Mouse (Mus musculus): ENCODE measurements around the gene Tpsb2. TPM values are rescaled to one million over a fixed set of nuclear protein-coding genes. Genes with fewer than 3 reads are reported as not detected.

The Tpsb2 gene
- polyA plus RNA-seq, 1 experiment: 4.3 TPM

DNA sequence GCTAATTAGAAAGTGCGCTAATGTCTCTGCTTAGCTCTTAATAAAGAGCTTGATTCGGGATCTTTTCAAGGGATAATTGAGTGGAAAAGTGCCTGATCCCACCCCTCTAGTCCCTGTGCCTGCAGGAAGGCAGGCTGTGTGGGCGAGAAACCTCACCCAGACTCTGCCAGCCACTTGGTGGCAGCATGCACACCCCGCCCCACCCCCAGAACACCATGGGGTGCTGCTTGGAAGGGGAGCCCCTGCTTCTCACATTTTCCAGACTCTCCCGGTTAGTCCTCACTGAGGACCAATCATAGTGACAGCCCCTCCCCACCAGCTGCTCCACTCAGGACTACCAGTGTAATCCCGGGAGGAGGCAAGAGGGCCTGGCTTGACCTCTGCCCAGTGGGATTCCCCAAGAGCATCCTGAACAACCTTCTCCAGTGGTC is 39.9 kb downstream of the Tpsb2 start:
- DNase-seq (ENCODE audit: low read depth): no peak

GRCm38 (mm10) chr17:25407352-25407751 is 41.2 kb downstream of the Tpsb2 start:
- no peak for DNase-seq (ENCODE audit: low read depth)

GRCm38 (mm10) chr17:25408302-25408999 is 42.3 kb downstream of the Tpsb2 start:
- DNase-seq (ENCODE audit: low read depth): no peak

- no peak for DNase-seq (ENCODE audit: low read depth)
Observed at GRCm38 (mm10) chr17:25409621-25410020, 43.5 kb downstream of the Tpsb2 start.

DNA sequence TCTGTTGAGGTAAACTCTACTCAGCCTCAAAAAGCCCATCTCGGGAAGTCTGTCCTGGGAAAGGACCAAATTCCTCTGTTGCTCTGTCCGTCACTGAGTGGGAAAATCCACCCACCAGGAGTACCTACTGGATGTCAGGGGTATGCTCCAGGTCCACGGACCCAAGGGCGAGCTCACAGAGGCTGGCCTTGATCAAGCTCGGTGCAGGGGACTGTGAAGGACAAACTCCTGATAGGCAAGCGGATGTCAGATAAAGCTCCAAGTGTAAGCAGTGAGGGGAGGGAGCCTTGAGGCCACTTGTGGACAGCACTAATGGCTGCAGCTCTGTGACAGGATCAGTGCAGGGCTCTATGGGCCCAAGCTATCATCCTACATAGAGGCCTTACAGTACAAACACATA is 44.1 kb downstream of the Tpsb2 start:
- no peak for DNase-seq (ENCODE audit: low read depth)

DNA sequence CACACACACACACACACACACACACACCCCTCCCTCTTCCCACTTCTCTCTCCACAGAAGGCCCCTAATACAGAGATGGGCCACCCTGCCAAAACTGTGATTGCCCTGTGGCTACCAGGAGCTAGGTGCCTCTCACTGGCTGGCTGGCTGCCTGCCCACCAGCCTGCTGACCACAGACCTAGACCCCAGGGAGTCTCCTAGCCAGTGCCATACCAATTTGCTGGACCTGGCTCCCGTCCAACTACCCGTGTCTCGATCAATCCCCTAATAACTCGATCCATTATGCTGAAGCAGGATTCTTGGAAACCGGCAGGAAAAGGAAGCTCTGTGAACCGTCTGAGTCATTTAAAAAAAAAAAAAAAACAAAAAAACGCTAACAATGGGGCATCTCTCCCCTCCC is 44.7 kb downstream of the Tpsb2 start:
- no peak for DNase-seq (ENCODE audit: low read depth)

DNA sequence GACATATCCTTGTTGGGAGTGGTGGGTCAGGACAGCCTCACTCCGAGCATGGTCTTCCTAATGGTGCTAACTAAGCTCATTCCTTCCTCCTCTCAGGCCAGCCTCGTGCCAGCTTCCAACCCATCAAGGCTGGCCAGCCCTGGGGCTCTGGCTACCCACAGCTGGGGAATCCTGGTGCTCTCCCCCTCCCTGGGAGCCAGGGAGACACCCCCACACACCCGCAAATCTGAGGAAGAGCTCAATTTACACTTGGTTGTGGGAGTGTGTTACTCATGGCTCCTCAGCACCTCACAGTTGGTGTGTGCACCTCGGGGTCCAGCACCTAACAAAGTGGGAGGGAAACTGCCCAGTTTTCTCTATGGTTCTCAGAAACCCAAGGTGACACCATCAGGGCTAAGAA is 45.1 kb downstream of the Tpsb2 start:
- DNase-seq (ENCODE audit: low read depth): no peak

DNA sequence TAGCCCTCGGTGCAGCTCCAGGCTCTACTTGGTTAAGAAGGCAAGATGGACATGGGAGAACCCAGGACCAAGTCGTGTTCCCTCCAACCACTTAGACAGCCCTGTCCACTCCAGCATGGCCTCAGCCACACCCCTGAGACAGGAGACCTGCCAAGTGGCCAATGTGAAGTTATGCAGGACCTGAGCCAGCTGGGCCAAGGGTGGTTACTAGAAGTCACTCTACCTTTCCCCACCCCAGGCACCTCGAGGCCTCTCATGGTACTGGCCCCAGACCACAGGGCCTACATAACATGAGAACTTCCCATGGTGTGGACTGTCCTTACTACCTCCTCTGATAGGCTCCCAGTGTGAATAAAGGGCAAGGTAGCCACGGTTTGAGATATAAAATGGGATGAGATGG is 48.1 kb downstream of the Tpsb2 start:
- DNase-seq (ENCODE audit: low read depth): no peak

DNA sequence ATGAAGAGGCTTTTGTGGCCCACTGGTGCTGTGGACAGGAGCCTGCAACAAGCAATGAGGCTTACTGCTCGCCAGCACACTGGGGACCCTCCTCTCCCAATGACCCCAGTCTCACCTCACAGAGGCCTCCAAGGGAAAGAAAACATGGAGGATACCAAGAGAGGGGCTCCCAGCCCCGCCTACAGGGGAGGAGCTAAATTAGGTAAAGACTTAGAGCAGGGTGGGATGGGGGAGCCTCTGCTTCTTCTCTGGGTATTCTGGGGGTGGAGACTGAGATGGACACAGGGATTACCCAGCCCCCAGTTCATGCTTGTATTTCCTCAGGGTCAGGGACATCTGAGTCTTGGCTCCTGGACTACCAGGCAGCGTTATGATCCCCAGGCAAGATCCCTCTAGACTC is 48.8 kb downstream of the Tpsb2 start:
- DNase-seq (ENCODE audit: low read depth): no peak

- DNase-seq (ENCODE audit: low read depth): no peak
Observed at GRCm38 (mm10) chr17:25415421-25415913, 49.4 kb downstream of the Tpsb2 start.

DNA sequence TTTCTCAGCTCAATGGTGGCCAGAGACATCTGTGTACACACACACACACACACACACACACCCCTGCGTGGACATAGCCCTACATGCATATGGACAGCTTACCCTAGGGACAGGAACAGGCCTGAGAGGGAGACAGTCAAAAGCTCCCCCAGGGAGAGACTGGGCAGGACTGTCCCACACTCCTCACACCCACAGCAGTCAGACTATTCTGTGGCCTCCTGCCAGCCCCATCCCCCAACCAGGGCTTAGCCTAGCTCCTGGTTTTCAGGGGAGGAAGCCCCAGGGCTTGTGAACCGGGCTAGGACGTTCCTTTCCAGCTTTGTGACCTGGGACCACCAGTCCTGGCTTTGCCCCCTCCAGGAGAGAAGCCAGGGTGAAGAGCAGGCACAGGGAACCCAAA is 50.1 kb downstream of the Tpsb2 start:
- DNase-seq (ENCODE audit: low read depth): no peak

GRCm38 (mm10) chr17:25417990-25418389 is 51.9 kb downstream of the Tpsb2 start:
- no peak for DNase-seq (ENCODE audit: low read depth)

Other genes with a start within 250 kb of the Tpsb2 start
- gene Ptx4, start 245.5 kb upstream of the Tpsb2 start, polyA plus RNA-seq (2012; rRNA removed): 0.15 and 0.18 TPM in 2 replicates
- 82.7 and 93.5 TPM in 2 replicates for gene Clcn7, start 232.9 kb upstream of the Tpsb2 start, polyA plus RNA-seq (2012; rRNA removed)
- 0.04 TPM in 1 of 2 replicates, not detected in the other for gene Ccdc154, start 203.8 kb upstream of the Tpsb2 start, polyA plus RNA-seq (2012; rRNA removed)
- gene Gm38655, start 190.8 kb upstream of the Tpsb2 start, polyA plus RNA-seq (2012; rRNA removed): 0.24 and 0.57 TPM in 2 replicates
- gene BC003965, start 181.8 kb upstream of the Tpsb2 start, polyA plus RNA-seq (2012; rRNA removed): 9.5 and 10.5 TPM in 2 replicates
- gene Unkl, start 177.9 kb upstream of the Tpsb2 start, polyA plus RNA-seq (2012; rRNA removed): 14.8 and 17.1 TPM in 2 replicates
- 58.7 and 60.3 TPM in 2 replicates for gene Gnptg, start 126.2 kb upstream of the Tpsb2 start, polyA plus RNA-seq (2012; rRNA removed)
- gene Tsr3, start 126.1 kb upstream of the Tpsb2 start, polyA plus RNA-seq (2012; rRNA removed): 21.5 and 24.7 TPM in 2 replicates
- gene Baiap3, start 109.9 kb upstream of the Tpsb2 start, polyA plus RNA-seq (2012; rRNA removed): 4.0 and 4.3 TPM in 2 replicates
- 136 and 144 TPM in 2 replicates for gene Ube2i, start 91.7 kb upstream of the Tpsb2 start, polyA plus RNA-seq (2012; rRNA removed)
- 0.34 and 0.42 TPM in 2 replicates for gene Prss34, start 67.9 kb upstream of the Tpsb2 start, polyA plus RNA-seq (2012; rRNA removed)
- not detected in 2 replicates for gene Prss28, start 57.7 kb upstream of the Tpsb2 start, polyA plus RNA-seq (2012; rRNA removed)
- gene Prss29, start 47.7 kb upstream of the Tpsb2 start, polyA plus RNA-seq (2012; rRNA removed): 0.27 TPM in 1 of 2 replicates, not detected in the other
- 0.32 and 0.44 TPM in 2 replicates for gene Tpsab1, start 20.7 kb upstream of the Tpsb2 start, polyA plus RNA-seq (2012; rRNA removed)
- gene Tpsg1, start 3.0 kb downstream of the Tpsb2 start, polyA plus RNA-seq (2012; rRNA removed): 0.25 TPM in 1 of 2 replicates, not detected in the other
- 8.9 and 15.1 TPM in 2 replicates for gene Cacna1h, start 67.5 kb downstream of the Tpsb2 start, polyA plus RNA-seq (2012; rRNA removed)
- 3.0 and 4.3 TPM in 2 replicates for gene Tekt4, start 88.3 kb downstream of the Tpsb2 start, polyA plus RNA-seq (2012; rRNA removed)
- 0.08 TPM in 1 of 2 replicates, not detected in the other for gene Sstr5, start 131.0 kb downstream of the Tpsb2 start, polyA plus RNA-seq (2012; rRNA removed)
- 1.0 and 1.2 TPM in 2 replicates for gene Sox8, start 204.4 kb downstream of the Tpsb2 start, polyA plus RNA-seq (2012; rRNA removed)
- 23.3 and 24.8 TPM in 2 replicates for gene Lmf1, start 212.8 kb downstream of the Tpsb2 start, polyA plus RNA-seq (2012; rRNA removed)